Mouse (Mus musculus) olfactory bulb, adult 2 months (tissue): ENCODE data around the gene Tbc1d1.

Source experiments
- CTCF ChIP-seq: fragments of 200-500 bp; IDR thresholded peaks from 2 replicates; pipeline ENCODE4 v1.5.1; 2012; ENCODE audit warnings: low read depth, mild to moderate bottlenecking, low read length, moderate library complexity; ENCODE audit not compliant: insufficient read depth
- POLR2A ChIP-seq: fragments of 200-500 bp; IDR thresholded peaks from 2 replicates; pipeline ENCODE4 v1.6.1; 2012; ENCODE audit warnings: mild to moderate bottlenecking, low read depth, low read length, moderate library complexity; ENCODE audit not compliant: insufficient read depth

- TF ChIP-seq POLR2A, result no peak
- TF ChIP-seq CTCF, result no peak
Measured at GRCm38 (mm10) chr5:64224735-64225425, 68.8 kb downstream of the Tbc1d1 start.
